9 mouse cellular contexts compared by ENCODE assay signal in genomic region chr9:41447902-41448301, GRCm38 (mm10).
DNase-seq lines count a peak whose midpoint lies in the region; ATAC-seq lines count a peak whose summit lies in the region.
"Had no signal": no experiment of that assay in that cellular context is flagged by ENCODE, and none has a peak within 500 bp of the region (broad histone marks: within the 10 kb centered on the region; RNA-seq: fewer than 3 reads in every experiment).

No protein-coding gene starts in this region.

- H3K9me3 ChIP-seq in heart, embryonic 12.5 days (replicated peaks): no peaks in the 10 kb centered on the region
- no peaks in the 10 kb centered on the region for H3K9me3 ChIP-seq in embryonic facial prominence, embryonic 11.5 days (replicated peaks; ENCODE audit: control insufficient read depth, low read length)
- no peaks in the 10 kb centered on the region for H3K9me3 ChIP-seq in hindbrain, embryonic 12.5 days (replicated peaks)
- H3K9me3 ChIP-seq in midbrain, embryonic 15.5 days: no peaks in the 10 kb centered on the region
- H3K9me3 ChIP-seq: megakaryocyte, embryonic 14.5 days had no signal

- no peaks in the 10 kb centered on the region for H3K27me3 ChIP-seq in heart, embryonic 12.5 days (replicated peaks)
- no peaks in the 10 kb centered on the region for H3K27me3 ChIP-seq in embryonic facial prominence, embryonic 11.5 days (ENCODE audit: control insufficient read depth, insufficient read depth, low read length)
- H3K27me3 ChIP-seq in hindbrain, embryonic 12.5 days: no peaks in the 10 kb centered on the region
- H3K27me3 ChIP-seq in midbrain, embryonic 15.5 days (replicated peaks): no peaks in the 10 kb centered on the region

- H3K27ac ChIP-seq in heart, embryonic 12.5 days (ENCODE audit: poor library complexity, severe bottlenecking): peak overlapping the region; percentile 71
- H3K27ac ChIP-seq in embryonic facial prominence, embryonic 11.5 days (replicated peaks; ENCODE audit: low read depth, low read length): peak overlapping the region; percentile 84; the same call in 1 of the 2 replicates
- peak overlapping the region; percentile 92 for H3K27ac ChIP-seq in hindbrain, embryonic 12.5 days
- peak overlapping the region; percentile 97 for H3K27ac ChIP-seq in midbrain, embryonic 15.5 days

- DNase-seq in heart, adult 9 months (ENCODE audit: low spot score in 2 of 2): no peak
- DNase-seq in embryonic facial prominence, embryonic 11.5 days (ENCODE audit: low spot score): no peak
- DNase-seq in right cerebral cortex, adult 2 months (ENCODE audit: low spot score in 2 of 2): no peak
- no peak for DNase-seq in natural killer cell, adult 2 months (ENCODE audit: low spot score in 2 of 2)
- no peak for DNase-seq in spleen, postnatal 4 days (ENCODE audit: low spot score in 2 of 2)

- no peak overlapping the region for H3K9ac ChIP-seq in heart, embryonic 12.5 days
- no peak overlapping the region for H3K9ac ChIP-seq in embryonic facial prominence, embryonic 11.5 days (replicated peaks; ENCODE audit: low read length)
- no peak overlapping the region for H3K9ac ChIP-seq in hindbrain, embryonic 12.5 days
- H3K9ac ChIP-seq in midbrain, embryonic 15.5 days: peak overlapping the region; percentile 49

- H3K36me3 ChIP-seq in heart, embryonic 12.5 days: no peaks in the 10 kb centered on the region
- H3K36me3 ChIP-seq in embryonic facial prominence, embryonic 11.5 days (replicated peaks; ENCODE audit: control insufficient read depth, insufficient read depth, low read depth, low read length): no peaks in the 10 kb centered on the region
- H3K36me3 ChIP-seq in hindbrain, embryonic 12.5 days: 0 out of 2 replicates have a peak, but pooled peaks cover 4% of the 10 kb centered on the region
- H3K36me3 ChIP-seq in midbrain, embryonic 15.5 days (replicated peaks): no peaks in the 10 kb centered on the region

- WGBS in heart, embryonic 12.5 days: 74% methylated on average over 8 of the region's 8 CpGs
- 76% methylated on average over 8 of the region's 8 CpGs for WGBS in embryonic facial prominence, embryonic 11.5 days
- WGBS in hindbrain, embryonic 12.5 days: 87% methylated on average over 8 of the region's 8 CpGs
- WGBS in midbrain, embryonic 15.5 days: 39% methylated on average over 8 of the region's 8 CpGs

- H3K4me1 ChIP-seq in heart, embryonic 12.5 days (replicated peaks): peaks cover 32% of the 10 kb centered on the region
- peaks cover 7% of the 10 kb centered on the region; the same call in 1 of the 2 replicates for H3K4me1 ChIP-seq in embryonic facial prominence, embryonic 11.5 days (ENCODE audit: control insufficient read depth, insufficient read depth, low read length)
- peaks cover 41% of the 10 kb centered on the region for H3K4me1 ChIP-seq in hindbrain, embryonic 12.5 days
- H3K4me1 ChIP-seq in midbrain, embryonic 15.5 days: peaks cover 50% of the 10 kb centered on the region
- H3K4me1 ChIP-seq: megakaryocyte, embryonic 14.5 days had no signal

- no peak overlapping the region for H3K4me2 ChIP-seq in heart, embryonic 12.5 days
- H3K4me2 ChIP-seq in embryonic facial prominence, embryonic 11.5 days (ENCODE audit: low read depth, low read length): no peak overlapping the region
- H3K4me2 ChIP-seq in hindbrain, embryonic 12.5 days (replicated peaks): no peak overlapping the region
- H3K4me2 ChIP-seq in midbrain, embryonic 15.5 days: peak overlapping the region; percentile 43

- no peak overlapping the region for H3K4me3 ChIP-seq in heart, embryonic 12.5 days
- H3K4me3 ChIP-seq in embryonic facial prominence, embryonic 11.5 days (ENCODE audit: low read depth, low read length): no peak overlapping the region
- H3K4me3 ChIP-seq in hindbrain, embryonic 12.5 days: no peak overlapping the region
- H3K4me3 ChIP-seq in midbrain, embryonic 15.5 days: 0 out of 2 replicates have a peak overlapping the region, but pooled peaks have one; percentile 14
- H3K4me3 ChIP-seq: megakaryocyte, embryonic 14.5 days had no signal

- no peak; the same call in 1 of the 2 replicates for ATAC-seq in heart, embryonic 12.5 days (ENCODE audit: insufficient number of reproducible peaks, low FRiP score)
- no peak for ATAC-seq in embryonic facial prominence, embryonic 11.5 days (replicated peaks; ENCODE audit: insufficient number of reproducible peaks, low FRiP score, low TSS enrichment, low read depth)
- no peak for ATAC-seq in hindbrain, embryonic 12.5 days (ENCODE audit: low FRiP score)
- ATAC-seq in midbrain, embryonic 15.5 days (replicated peaks): no peak
